Mouse (Mus musculus) heart, postnatal 0 days (tissue): ENCODE measurements around the gene Pygo2. TPM values are rescaled to one million over a fixed set of nuclear protein-coding genes. Genes with fewer than 3 reads are reported as not detected.
A peak's percentile ranks its signal among the peaks of the same experiment; 100 is the strongest.

Source experiments
- ATAC-seq: fragments of 200-750 bp; cut with Nextera tagmentation; 2 replicates; pipeline ENCODE4 v1.8.0; 2017; ENCODE audit warnings: low read depth, moderate number of reproducible peaks, moderate library complexity; ENCODE audit not compliant: insufficient read depth
- DNase-seq: peaks from one replicate; pipeline ENCODE4 v3.0.0-alpha.2; 2016; ENCODE audit warnings: low spot score
- H3K27ac ChIP-seq: fragments of 300-500 bp; sonication (generic); 2 replicates; pipeline ENCODE4 v1.5.1; 2014; ENCODE audit warnings: low read depth, mild to moderate bottlenecking
- H3K27me3 ChIP-seq: fragments of 300-500 bp; sonication (generic); 2 replicates; pipeline ENCODE4 v1.6.1; 2014; ENCODE audit warnings: low read length, mixed read lengths; ENCODE audit not compliant: control insufficient read depth, insufficient read depth
- H3K36me3 ChIP-seq: fragments of 300-500 bp; sonication (generic); replicated peaks from 2 replicates; pipeline ENCODE4 v1.6.1; 2014; ENCODE audit warnings: low read length, mixed read lengths; ENCODE audit not compliant: control insufficient read depth, insufficient read depth
- H3K4me1 ChIP-seq: fragments of 300-500 bp; sonication (generic); 2 replicates; pipeline ENCODE4 v1.6.1; 2014; ENCODE audit warnings: antibody characterized with exemption; ENCODE audit not compliant: control insufficient read depth, insufficient read depth
- H3K4me2 ChIP-seq: fragments of 300-500 bp; sonication (generic); 2 replicates; pipeline ENCODE4 v1.6.1; 2014; ENCODE audit warnings: low read depth, mild to moderate bottlenecking, low read length, moderate library complexity
- H3K4me3 ChIP-seq: fragments of 300-500 bp; sonication (generic); 2 replicates; pipeline ENCODE4 v1.5.1; 2014; ENCODE audit warnings: low read depth, low read length
- H3K9ac ChIP-seq: fragments of 300-500 bp; sonication (generic); replicated peaks from 2 replicates; pipeline ENCODE4 v1.6.1; 2014; ENCODE audit warnings: low read depth, low read length, mixed read lengths
- H3K9me3 ChIP-seq: fragments of 300-500 bp; sonication (generic); replicated peaks from 2 replicates; pipeline ENCODE4 v1.6.1; 2016; ENCODE audit warnings: low read length; ENCODE audit not compliant: control insufficient read depth
- CTCF ChIP-seq: IDR thresholded peaks from 2 replicates; pipeline ENCODE4 v1.5.1; 2016; ENCODE audit warnings: antibody characterized with exemption, control low read depth, low read depth
- EP300 ChIP-seq: IDR thresholded peaks from 2 replicates; pipeline ENCODE4 v1.6.1; 2016; ENCODE audit warnings: antibody characterized with exemption, low read depth
- WGBS: fragments of 180-500 bp; shearing (Covaris S2); extraction: QIAGEN DNeasy Blood & Tissue Kit; methylation state at CpG from one replicate; pipeline ENCODE4 v1.1.7; 2014; 5-methylcytosine and 5-hydroxymethylcytosine counted together
- polyA plus RNA-seq: library from polyadenylated mRNA; unstranded; fragments of >200 nt; fragmentation: Nextera tagmentation; extraction: Ambion mirVana; gene quantifications from 2 replicates; pipeline ENCODE4 v1.2.1, GENCODE M21; 2015
- total RNA-seq: library from RNA; depleted of rRNA; stranded (reverse); fragments of >200 nt; gene quantifications from 2 replicates; pipeline ENCODE4 v1.2.3, GENCODE M21; 2014; ENCODE audit warnings: low replicate concordance; rRNA removed

Pygo2 gene
- total and polyA plus RNA-seq, 2 experiments from 2014 or later, result 10.4 to 49.8 TPM

DNA sequence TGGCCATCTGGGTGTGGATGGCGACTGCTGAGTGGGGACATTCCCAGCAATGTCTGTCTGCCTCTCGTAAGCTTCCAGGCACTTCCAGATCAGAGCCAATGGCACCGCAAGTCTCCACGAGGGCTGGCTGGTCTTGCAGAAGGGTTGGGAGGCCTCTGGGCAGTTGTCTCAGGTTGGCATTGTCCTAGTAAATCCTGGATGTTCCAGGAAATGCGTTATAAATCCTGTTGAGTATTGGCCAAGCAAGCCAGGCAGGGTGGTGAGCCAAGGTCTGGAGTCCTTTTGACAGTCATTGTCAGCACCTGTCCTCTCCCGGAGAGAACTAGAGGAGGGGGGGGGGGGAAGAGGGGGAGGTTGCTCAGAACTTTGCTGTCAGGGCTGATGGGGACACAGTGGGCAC is 49.0 kb downstream of the Pygo2 start:
- Histone ChIP-seq H3K36me3 (no peaks in the 10 kb centered on the region), H3K9me3 (no peaks in the 10 kb centered on the region), H3K9ac (no peak overlapping the region), H3K4me2 (no peak overlapping the region), H3K27me3 (no peaks in the 10 kb centered on the region), H3K4me1 (no peaks in the 10 kb centered on the region), H3K4me3 (no peak overlapping the region), H3K27ac (no peak overlapping the region)
- no peak for ATAC-seq
- WGBS, result 65% methylated on average over 6 of the region's 6 CpGs
- no peak for DNase-seq
- TF ChIP-seq CTCF (no peak), EP300 (no peak)

- Histone ChIP-seq H3K27me3 (no peaks in the 10 kb centered on the region), H3K36me3 (no peaks in the 10 kb centered on the region), H3K9ac (no peak overlapping the region), H3K4me1 (no peaks in the 10 kb centered on the region), H3K27ac (no peak overlapping the region), H3K4me2 (no peak overlapping the region), H3K4me3 (no peak overlapping the region), H3K9me3 (no peaks in the 10 kb centered on the region)
- no peak for ATAC-seq
- TF ChIP-seq EP300 (no peak), CTCF (peak; percentile 46)
- 39% methylated on average over 2 of the region's 2 CpGs for WGBS
- no peak for DNase-seq
Observed at GRCm38 (mm10) chr3:89481488-89481887, 51.5 kb downstream of the Pygo2 start.

DNA sequence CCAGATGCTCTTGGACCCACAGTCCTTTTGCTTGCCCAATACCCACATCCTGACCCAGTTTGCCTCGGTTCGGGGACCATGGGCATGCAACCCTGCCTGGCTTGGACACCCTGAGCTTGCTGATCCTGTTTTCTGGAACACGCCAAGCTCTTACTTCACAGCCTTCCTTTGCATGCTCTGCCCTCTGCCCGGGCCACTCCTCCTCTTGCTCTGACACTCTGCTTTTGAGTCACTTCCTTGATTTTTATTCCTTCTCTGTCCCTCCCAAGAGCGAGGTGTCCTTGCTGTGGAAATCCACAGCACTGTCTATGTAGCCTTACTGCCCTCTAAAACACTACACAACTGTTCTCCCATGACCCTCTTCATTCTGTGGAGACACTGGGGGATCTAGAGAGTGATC is 52.2 kb downstream of the Pygo2 start:
- Histone ChIP-seq H3K9ac (no peak overlapping the region), H3K4me2 (no peak overlapping the region), H3K36me3 (no peaks in the 10 kb centered on the region), H3K27me3 (no peaks in the 10 kb centered on the region), H3K4me1 (peaks cover 3% of the 10 kb centered on the region; the same call in 1 of the 2 replicates), H3K27ac (no peak overlapping the region), H3K9me3 (no peaks in the 10 kb centered on the region), H3K4me3 (no peak overlapping the region)
- WGBS, result 79% methylated on average over 5 of the region's 5 CpGs
- TF ChIP-seq CTCF (no peak), EP300 (no peak)
- ATAC-seq, result no peak
- DNase-seq, result no peak

Other genes with a start within 250 kb of the Pygo2 start
- gene Fam189b, start 247.1 kb upstream of the Pygo2 start, total RNA-seq, result 2.1 and 2.2 TPM in 2 replicates
- 5.6 and 5.7 TPM in 2 replicates for gene Fam189b, start 247.1 kb upstream of the Pygo2 start, polyA plus RNA-seq
- 36.2 and 36.4 TPM in 2 replicates for gene Gba, start 227.3 kb upstream of the Pygo2 start, total RNA-seq
- gene Gba, start 227.3 kb upstream of the Pygo2 start, polyA plus RNA-seq, result 20.1 and 20.8 TPM in 2 replicates
- gene Thbs3, start 215.0 kb upstream of the Pygo2 start, total RNA-seq, result 21.4 and 26.4 TPM in 2 replicates
- gene Thbs3, start 215.0 kb upstream of the Pygo2 start, polyA plus RNA-seq, result 16.4 and 17.4 TPM in 2 replicates
- gene Mtx1, start 203.1 kb upstream of the Pygo2 start, total RNA-seq, result 101 and 247 TPM in 2 replicates
- 96.7 and 99.3 TPM in 2 replicates for gene Mtx1, start 203.1 kb upstream of the Pygo2 start, polyA plus RNA-seq
- 9.3 TPM in 1 of 2 replicates, not detected in the other for gene Muc1, start 201.2 kb upstream of the Pygo2 start, total RNA-seq
- 0.20 and 0.69 TPM in 2 replicates for gene Muc1, start 201.2 kb upstream of the Pygo2 start, polyA plus RNA-seq
- gene Krtcap2, start 184.2 kb upstream of the Pygo2 start, total RNA-seq, result 41.8 and 76.1 TPM in 2 replicates
- gene Krtcap2, start 184.2 kb upstream of the Pygo2 start, polyA plus RNA-seq, result 192 and 216 TPM in 2 replicates
- 0.08 and 0.62 TPM in 2 replicates for gene Trim46, start 183.9 kb upstream of the Pygo2 start, total RNA-seq
- gene Trim46, start 183.9 kb upstream of the Pygo2 start, polyA plus RNA-seq, result 0.44 and 0.45 TPM in 2 replicates
- 271 and 450 TPM in 2 replicates for gene Dpm3, start 170.9 kb upstream of the Pygo2 start, total RNA-seq
- 80.3 and 85.9 TPM in 2 replicates for gene Dpm3, start 170.9 kb upstream of the Pygo2 start, polyA plus RNA-seq
- 33.7 and 54.2 TPM in 2 replicates for gene Slc50a1, start 159.6 kb upstream of the Pygo2 start, total RNA-seq
- gene Slc50a1, start 159.6 kb upstream of the Pygo2 start, polyA plus RNA-seq, result 50.7 and 52.0 TPM in 2 replicates
- gene Efna1, start 149.1 kb upstream of the Pygo2 start, total RNA-seq, result 43.1 and 46.2 TPM in 2 replicates
- gene Efna1, start 149.1 kb upstream of the Pygo2 start, polyA plus RNA-seq, result 37.2 and 38.4 TPM in 2 replicates
- gene Efna3, start 107.2 kb upstream of the Pygo2 start, total RNA-seq, result not detected in 2 replicates
- gene Efna3, start 107.2 kb upstream of the Pygo2 start, polyA plus RNA-seq, result 0.12 and 0.44 TPM in 2 replicates
- gene Efna4, start 92.2 kb upstream of the Pygo2 start, total RNA-seq, result 2.7 and 7.2 TPM in 2 replicates
- 2.6 and 3.5 TPM in 2 replicates for gene Efna4, start 92.2 kb upstream of the Pygo2 start, polyA plus RNA-seq
- gene Adam15, start 80.2 kb upstream of the Pygo2 start, total RNA-seq, result 99.0 and 115 TPM in 2 replicates
- 72.3 and 82.2 TPM in 2 replicates for gene Adam15, start 80.2 kb upstream of the Pygo2 start, polyA plus RNA-seq
- gene Dcst2, start 68.2 kb upstream of the Pygo2 start, total RNA-seq, result 0.39 TPM in 1 of 2 replicates, not detected in the other
- gene Dcst2, start 68.2 kb upstream of the Pygo2 start, polyA plus RNA-seq, result 0.07 TPM in 1 of 2 replicates, not detected in the other
- gene Dcst1, start 65.0 kb upstream of the Pygo2 start, total RNA-seq, result 0.50 TPM in 1 of 2 replicates, not detected in the other
- 0.10 and 0.29 TPM in 2 replicates for gene Dcst1, start 65.0 kb upstream of the Pygo2 start, polyA plus RNA-seq
- gene Zbtb7b, start 35.4 kb upstream of the Pygo2 start, total RNA-seq, result 13.8 and 18.4 TPM in 2 replicates
- 2.4 and 2.6 TPM in 2 replicates for gene Zbtb7b, start 35.4 kb upstream of the Pygo2 start, polyA plus RNA-seq
- gene Lenep, start 27.4 kb upstream of the Pygo2 start, total RNA-seq, result not detected in 2 replicates
- gene Lenep, start 27.4 kb upstream of the Pygo2 start, polyA plus RNA-seq, result not detected in 2 replicates
- gene Flad1, start 18.3 kb upstream of the Pygo2 start, total RNA-seq, result 50.9 and 79.3 TPM in 2 replicates
- 46.6 and 50.8 TPM in 2 replicates for gene Flad1, start 18.3 kb upstream of the Pygo2 start, polyA plus RNA-seq
- gene Cks1b, start 11.8 kb upstream of the Pygo2 start, total RNA-seq, result 83.7 and 100 TPM in 2 replicates
- 127 and 129 TPM in 2 replicates for gene Cks1b, start 11.8 kb upstream of the Pygo2 start, polyA plus RNA-seq
- 82.1 and 125 TPM in 2 replicates for gene Shc1, start 11.8 kb upstream of the Pygo2 start, total RNA-seq
- gene Shc1, start 11.8 kb upstream of the Pygo2 start, polyA plus RNA-seq, result 35.0 and 35.8 TPM in 2 replicates
- gene Pbxip1, start 6.5 kb downstream of the Pygo2 start, total RNA-seq, result 73.2 and 81.0 TPM in 2 replicates
- 75.7 and 84.4 TPM in 2 replicates for gene Pbxip1, start 6.5 kb downstream of the Pygo2 start, polyA plus RNA-seq
- 26.2 and 38.0 TPM in 2 replicates for gene Pmvk, start 24.3 kb downstream of the Pygo2 start, total RNA-seq
- 50.7 and 52.9 TPM in 2 replicates for gene Pmvk, start 24.3 kb downstream of the Pygo2 start, polyA plus RNA-seq
- gene Kcnn3, start 90.0 kb downstream of the Pygo2 start, total RNA-seq, result 4.7 and 4.9 TPM in 2 replicates
- 1.5 TPM in 2 replicates for gene Kcnn3, start 90.0 kb downstream of the Pygo2 start, polyA plus RNA-seq